Mouse (Mus musculus) bone marrow, adult 2 months (tissue): ENCODE measurements around the gene Minar1. TPM values are rescaled to one million over a fixed set of nuclear protein-coding genes. Genes with fewer than 3 reads are reported as not detected.

Source experiments
- H3K27ac ChIP-seq: fragments of 200-500 bp; 2 replicates; pipeline ENCODE4 v1.5.1; 2012; ENCODE audit warnings: low read depth, mild to moderate bottlenecking, control low read depth, inconsistent platforms, low read length; ENCODE audit not compliant: control insufficient read depth, poor library complexity, insufficient read depth
- H3K4me1 ChIP-seq: fragments of 200-500 bp; 2 replicates; pipeline ENCODE4 v1.6.1; 2011; ENCODE audit warnings: low read length; ENCODE audit not compliant: control insufficient read depth, insufficient read depth
- H3K4me3 ChIP-seq: fragments of 200-500 bp; replicated peaks from 2 replicates; pipeline ENCODE3; 2011; ENCODE audit warnings: mild to moderate bottlenecking, low read depth, low read length, control low read depth; ENCODE audit not compliant: control insufficient read depth
- CTCF ChIP-seq: fragments of 200-500 bp; IDR thresholded peaks from 2 replicates; pipeline ENCODE4 v1.5.1; 2011; ENCODE audit warnings: low read length, control low read depth; ENCODE audit not compliant: control insufficient read depth, insufficient read depth
- POLR2A ChIP-seq: fragments of 200-500 bp; IDR thresholded peaks from 2 replicates; pipeline ENCODE4 v1.6.1; 2011; ENCODE audit warnings: low read depth, mild to moderate bottlenecking, control low read depth, low read length, borderline replicate concordance; ENCODE audit not compliant: control insufficient read depth
- WGBS: fragments of 180-500 bp; shearing (Covaris S2); methylation state at CpG from one replicate; pipeline ENCODE4 v1.1.7; 2018; 5-methylcytosine and 5-hydroxymethylcytosine counted together
- polyA plus RNA-seq: library from polyadenylated mRNA; stranded (reverse); fragments of >200 nt; gene quantifications from 2 replicates; pipeline ENCODE4 v1.2.4, GENCODE M21; 2011; ENCODE audit warnings: low replicate concordance; ENCODE audit not compliant: missing spikeins, insufficient read depth, insufficient read length

Gene Minar1
- polyA plus RNA-seq, 1 experiment = not detected

DNA sequence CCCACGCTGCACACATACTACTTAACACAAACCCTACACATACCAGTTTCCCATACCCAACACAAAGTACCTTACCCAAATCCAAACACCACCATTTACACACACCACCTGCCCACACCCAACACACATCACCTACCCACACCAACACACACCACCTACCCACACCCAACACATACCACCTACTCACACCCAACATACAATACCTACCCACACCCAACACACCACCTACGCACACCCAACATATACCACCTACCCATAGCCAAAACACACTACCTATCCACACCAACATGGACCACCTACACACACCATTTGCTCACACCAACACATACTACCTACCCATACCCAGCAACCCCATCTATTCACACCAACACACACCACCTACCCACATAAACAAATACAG, 6.0 kb downstream of the Minar1 start:
- H3K27ac ChIP-seq = no peak overlapping the region
- no peaks in the 10 kb centered on the region for H3K4me1 ChIP-seq
- H3K4me3 ChIP-seq = no peak overlapping the region
- no peak for TF ChIP-seq CTCF
- no peak for TF ChIP-seq POLR2A
- WGBS = 78% methylated on average over 2 of the region's 2 CpGs

DNA sequence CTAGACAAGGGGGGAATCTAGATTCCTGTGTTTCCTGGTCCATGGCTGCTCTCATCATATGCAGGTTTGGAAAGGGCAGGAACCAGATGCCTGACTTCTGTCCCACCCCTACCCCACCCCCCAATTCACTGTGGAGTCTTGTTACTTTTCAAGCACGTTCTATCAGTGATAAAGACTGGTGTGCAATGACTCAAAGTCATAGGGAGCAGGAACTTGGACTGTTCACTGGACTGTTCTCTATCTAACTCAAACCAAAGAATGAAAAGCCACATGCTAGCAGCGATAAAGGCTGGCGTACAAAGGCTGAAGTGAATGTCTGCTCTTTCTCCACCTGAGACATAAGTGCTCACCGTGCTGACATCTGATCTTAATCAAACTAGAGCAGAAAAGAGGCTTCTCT, 12.3 kb downstream of the Minar1 start:
- WGBS = 70% methylated on average over 4 of the region's 4 CpGs

DNA sequence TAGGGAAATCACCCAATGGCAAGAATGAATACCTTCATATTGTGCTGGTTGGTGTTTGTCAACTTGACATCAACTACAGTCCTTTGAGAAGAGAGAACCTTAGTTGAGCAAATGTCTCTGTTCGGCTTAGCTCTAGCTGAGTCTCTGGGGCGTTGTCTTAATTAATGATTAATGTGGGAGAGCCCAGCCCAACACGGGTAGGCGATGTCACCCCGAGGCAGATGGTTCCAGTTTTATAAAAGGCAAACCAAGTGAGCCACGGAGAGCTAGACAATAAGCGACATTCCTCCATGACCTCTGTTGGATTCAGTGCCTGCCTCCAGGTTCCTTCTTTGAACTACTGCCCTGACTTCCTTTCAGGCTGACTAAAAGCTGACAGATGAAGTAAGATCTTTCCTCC, 15.6 kb downstream of the Minar1 start:
- Histone ChIP-seq H3K27ac (no peak overlapping the region), H3K4me3 (no peak overlapping the region), H3K4me1 (no peaks in the 10 kb centered on the region)
- TF ChIP-seq POLR2A = no peak
- no peak for TF ChIP-seq CTCF
- 80% methylated on average over 7 of the region's 7 CpGs for WGBS

More for the DNA sequence above, 12.3 kb downstream of the Minar1 start:
- Histone ChIP-seq H3K4me1 (no peaks in the 10 kb centered on the region), H3K4me3 (no peak overlapping the region), H3K27ac (no peak overlapping the region)
- no peak for TF ChIP-seq CTCF
- no peak for TF ChIP-seq POLR2A

DNA sequence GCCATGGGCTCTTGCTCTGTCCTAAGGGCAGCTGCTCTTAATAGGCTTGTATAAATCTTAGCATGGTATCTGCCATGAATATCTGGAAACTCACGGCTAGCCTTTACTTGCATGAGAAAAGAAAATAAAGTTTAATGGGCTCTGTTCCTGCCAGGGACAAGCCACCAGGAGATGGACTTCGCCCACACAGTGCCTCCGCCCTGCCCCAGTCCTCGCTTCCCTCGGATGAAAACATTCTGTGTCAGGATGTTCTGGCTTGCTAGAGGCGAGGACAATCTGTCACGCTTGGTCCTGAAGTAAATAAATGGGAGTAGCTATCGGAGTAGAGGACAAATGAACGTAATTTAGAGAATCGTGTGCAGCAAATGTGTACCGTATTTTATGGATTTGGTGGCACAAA, 16.7 kb downstream of the Minar1 start:
- Histone ChIP-seq H3K4me3 (no peak overlapping the region), H3K27ac (no peak overlapping the region), H3K4me1 (no peaks in the 10 kb centered on the region)
- WGBS = 83% methylated on average over 11 of the region's 11 CpGs
- TF ChIP-seq CTCF (no peak), POLR2A (no peak)

DNA sequence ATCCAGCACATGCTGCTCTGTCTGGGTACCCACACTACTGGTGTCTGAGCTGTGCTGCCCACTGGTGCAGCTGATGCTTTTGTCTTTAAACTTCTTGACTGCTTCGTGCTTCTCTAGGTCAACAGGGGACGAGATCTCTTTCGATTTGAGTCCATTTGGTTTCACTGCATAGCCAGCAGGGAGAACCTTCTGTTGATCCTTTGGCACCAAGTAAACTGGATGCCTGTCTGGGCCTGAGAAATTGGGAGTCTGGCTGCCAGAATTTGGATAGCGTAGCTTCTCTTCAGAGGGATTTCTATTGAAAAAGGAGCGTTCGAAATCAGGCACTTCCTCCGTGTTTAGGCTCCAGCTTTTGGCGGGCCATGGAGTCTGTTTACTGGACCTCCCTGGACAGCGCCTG, 21.0 kb downstream of the Minar1 start:
- H3K27ac ChIP-seq = no peak overlapping the region
- no peaks in the 10 kb centered on the region for H3K4me1 ChIP-seq
- WGBS = 81% methylated on average over 9 of the region's 9 CpGs
- no peak for TF ChIP-seq POLR2A
- TF ChIP-seq CTCF = no peak
- no peak overlapping the region for H3K4me3 ChIP-seq

DNA sequence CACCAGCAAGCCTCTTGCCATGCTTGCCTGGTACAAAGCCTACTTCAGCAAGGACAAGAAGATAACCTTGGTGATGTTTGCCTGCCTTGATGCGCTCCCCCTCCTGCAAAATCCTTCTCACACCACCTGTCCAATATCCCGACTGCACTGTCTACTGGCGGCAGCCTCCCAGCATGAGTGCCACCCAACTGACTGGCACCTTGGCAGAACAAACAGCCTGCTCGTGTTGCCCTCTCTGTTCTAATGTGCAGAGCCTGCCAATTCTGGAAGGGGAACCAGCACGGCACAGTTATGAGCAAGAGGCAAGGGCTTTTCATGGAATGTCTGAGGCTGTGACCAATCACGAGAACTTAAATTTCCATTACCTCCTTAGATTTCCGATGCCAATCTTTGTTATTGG, 22.2 kb downstream of the Minar1 start:
- WGBS = 80% methylated on average over 7 of the region's 7 CpGs
- no peak overlapping the region for H3K27ac ChIP-seq
- no peaks in the 10 kb centered on the region for H3K4me1 ChIP-seq
- no peak overlapping the region for H3K4me3 ChIP-seq
- TF ChIP-seq POLR2A (no peak), CTCF (no peak)

DNA sequence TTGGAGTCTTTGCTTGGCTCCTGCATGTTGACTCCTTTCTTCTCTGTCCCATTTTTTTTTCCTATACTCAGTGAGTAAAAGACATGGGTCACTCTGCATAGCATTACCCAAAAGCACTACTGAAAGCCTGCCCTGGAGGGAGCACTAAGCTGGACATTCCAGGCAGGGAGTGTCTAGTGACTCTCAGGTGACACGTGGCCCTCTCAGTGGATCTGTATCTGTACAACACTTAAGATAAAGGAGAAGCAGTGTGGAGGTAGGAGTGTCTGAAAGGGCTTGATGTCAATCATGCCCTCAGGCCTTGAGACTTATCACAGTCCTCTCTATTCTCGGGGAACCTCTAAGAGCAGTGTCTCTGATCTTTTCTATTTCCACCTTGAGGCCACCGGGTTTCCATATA, 25.9 kb downstream of the Minar1 start:
- no peak for TF ChIP-seq POLR2A
- no peak for TF ChIP-seq CTCF
- WGBS = 67% methylated on average over 3 of the region's 3 CpGs
- H3K27ac ChIP-seq = no peak overlapping the region
- no peaks in the 10 kb centered on the region for H3K4me1 ChIP-seq
- no peak overlapping the region for H3K4me3 ChIP-seq

DNA sequence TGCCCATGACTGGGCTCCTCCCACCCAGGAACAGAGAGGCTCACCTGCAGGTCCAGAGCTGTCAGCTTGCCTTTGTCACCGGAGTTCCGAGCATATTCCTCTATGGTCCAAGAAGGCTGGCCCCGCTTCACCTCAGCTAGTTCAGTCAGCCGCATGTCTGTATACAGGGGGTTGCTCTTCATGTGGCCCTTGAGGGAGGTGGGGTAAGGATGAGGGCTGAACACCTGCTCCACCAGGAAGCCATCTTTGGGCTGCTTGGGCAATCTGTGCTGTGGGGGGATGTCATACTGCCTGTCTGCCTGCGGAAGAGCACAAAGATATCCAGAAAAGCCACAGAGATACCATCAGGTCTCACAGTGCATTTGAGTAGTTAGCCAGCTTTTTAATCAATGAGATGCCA, 26.5 kb downstream of the Minar1 start:
- H3K27ac ChIP-seq = no peak overlapping the region
- TF ChIP-seq POLR2A (no peak), CTCF (no peak)

DNA sequence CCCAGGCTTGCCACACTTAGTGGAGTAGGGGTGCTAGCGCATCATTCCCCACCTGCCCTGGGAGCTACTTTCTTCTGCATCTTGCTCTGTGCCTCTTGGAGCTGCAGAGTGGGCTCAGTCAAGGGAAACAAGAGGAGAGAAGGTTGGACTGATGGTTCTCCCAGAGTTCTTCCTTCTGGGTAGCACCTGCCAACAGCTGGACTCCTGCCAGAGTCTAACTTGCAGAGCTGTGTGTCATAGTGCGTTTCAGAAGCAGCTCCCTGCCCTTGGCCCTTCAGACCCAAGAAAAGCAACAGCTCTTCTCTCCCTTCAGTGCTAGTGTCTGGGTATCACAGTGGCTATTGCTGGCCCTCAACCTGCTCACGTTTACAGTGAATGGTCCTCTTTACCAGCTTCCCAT, 30.5 kb downstream of the Minar1 start:
- TF ChIP-seq CTCF (no peak), POLR2A (no peak)
- Histone ChIP-seq H3K4me1 (no peaks in the 10 kb centered on the region), H3K27ac (no peak overlapping the region), H3K4me3 (no peak overlapping the region)
- WGBS = 63% methylated on average over 3 of the region's 3 CpGs

More for the DNA sequence above, 26.5 kb downstream of the Minar1 start:
- Histone ChIP-seq H3K4me1 (no peaks in the 10 kb centered on the region), H3K4me3 (no peak overlapping the region)
- 90% methylated on average over 5 of the region's 5 CpGs for WGBS
